Mouse (Mus musculus): ENCODE measurements around the gene Tmcc2. TPM values are rescaled to one million over a fixed set of nuclear protein-coding genes. Genes with fewer than 3 reads are reported as not detected.

Tmcc2 gene
- polyA plus RNA-seq (2012; rRNA removed) (327 and 335 TPM in 2 replicates), polyA plus RNA-seq (2014; fragmentation: Nextera tagmentation; extraction: Ambion mirVana) (285 and 306 TPM in 2 replicates)

GRCm38 (mm10) chr1:132390691-132391579, at the start of gene Tmcc2:
Tmcc2 (minus strand) TSS chr1:132391281.
- H3K9ac ChIP-seq (replicated peaks) = peak within 1 kb of the TSS; percentile 98
- no peak for TF ChIP-seq CTCF (IDR thresholded peaks at IDR 0.05; ENCODE audit: low read depth)
- TF ChIP-seq EP300 (IDR thresholded peaks at IDR 0.05; ENCODE audit: low read depth) = no peak
- DNase-seq (ENCODE audit: low read depth in 3 of 3, low spot score in 3 of 3) (no peak), ATAC-seq (ENCODE audit: insufficient read depth) (peak; percentile 1; the same call in 1 of the 2 replicates)
- peaks cover 3% of the 10 kb centered on the region; the same call in 1 of the 2 replicates for H3K27me3 ChIP-seq (ENCODE audit: control insufficient read depth, insufficient read depth, low read length)
- H3K9me3 ChIP-seq (ENCODE audit: control insufficient read depth, low read length) = no peaks in the 10 kb centered on the region
- peaks cover 15 to 30% of the 10 kb centered on the region in 2 experiments for H3K4me1 ChIP-seq (replicated peaks; ENCODE audit: control insufficient read depth in 2 of 2, insufficient read depth in 2 of 2, low read length in 1 of 2)
- H3K4me2 ChIP-seq (ENCODE audit: low read depth) = peak within 1 kb of the TSS; percentile 93
- peaks cover 7% of the 10 kb centered on the region for H3K36me3 ChIP-seq (replicated peaks; ENCODE audit: control insufficient read depth, insufficient read depth, low read depth)
- WGBS (ENCODE audit: insufficient replicate concordance) = 1% methylated on average over 50 of the region's 50 CpGs
- peak within 1 kb of the TSS; percentile 90 to 95 for H3K4me3 ChIP-seq (ENCODE audit: insufficient read depth in 1 of 2, low read depth in 2 of 2, low read length in 2 of 2)
- H3K27ac ChIP-seq = peak within 1 kb of the TSS; percentile 97

- peaks cover 7% of the 10 kb centered on the region for H3K36me3 ChIP-seq (replicated peaks; ENCODE audit: control insufficient read depth, insufficient read depth, low read depth)
- no peak for ATAC-seq (ENCODE audit: insufficient read depth)
- no peaks in the 10 kb centered on the region for H3K27me3 ChIP-seq (ENCODE audit: control insufficient read depth, insufficient read depth, low read length)
Measured at GRCm38 (mm10) chr1:132437389-132437788, 46.3 kb upstream of the Tmcc2 start.

GRCm38 (mm10) chr1:132436960-132437359, 45.9 kb upstream of the Tmcc2 start:
- no peak overlapping the region for H3K9ac ChIP-seq (replicated peaks)
- peaks cover 7% of the 10 kb centered on the region for H3K36me3 ChIP-seq (replicated peaks; ENCODE audit: control insufficient read depth, insufficient read depth, low read depth)
- no peak overlapping the region for H3K4me2 ChIP-seq (ENCODE audit: low read depth)
- no peak for DNase-seq (ENCODE audit: low read depth in 3 of 3, low spot score in 3 of 3)
- no peak for ATAC-seq (ENCODE audit: insufficient read depth)
- no peaks in the 10 kb centered on the region; the same call in 1 of the 2 replicates for H3K9me3 ChIP-seq (ENCODE audit: control insufficient read depth, low read length)
- H3K4me1 ChIP-seq (replicated peaks; ENCODE audit: control insufficient read depth in 2 of 2, insufficient read depth in 2 of 2, low read length in 1 of 2) = no peaks in the 10 kb centered on the region
- H3K4me3 ChIP-seq (ENCODE audit: insufficient read depth in 1 of 2, low read depth in 2 of 2, low read length in 2 of 2) = no peak overlapping the region
- no peak overlapping the region for H3K27ac ChIP-seq
- 53% methylated on average over 1 of the region's 1 CpGs for WGBS (ENCODE audit: insufficient replicate concordance)
- H3K27me3 ChIP-seq (ENCODE audit: control insufficient read depth, insufficient read depth, low read length) = no peaks in the 10 kb centered on the region
- no peak for TF ChIP-seq EP300 (IDR thresholded peaks at IDR 0.05; ENCODE audit: low read depth)
- no peak for TF ChIP-seq CTCF (IDR thresholded peaks at IDR 0.05; ENCODE audit: low read depth)

More at GRCm38 (mm10) chr1:132437389-132437788, 46.3 kb upstream of the Tmcc2 start:
- no peaks in the 10 kb centered on the region; the same call in 1 of the 2 replicates for H3K9me3 ChIP-seq (ENCODE audit: control insufficient read depth, low read length)
- WGBS (ENCODE audit: insufficient replicate concordance) = 51% methylated on average over 5 of the region's 5 CpGs
- H3K4me1 ChIP-seq (replicated peaks; ENCODE audit: control insufficient read depth in 2 of 2, insufficient read depth in 2 of 2, low read length in 1 of 2) = no peaks in the 10 kb centered on the region
- H3K4me3 ChIP-seq (ENCODE audit: insufficient read depth in 1 of 2, low read depth in 2 of 2, low read length in 2 of 2) = no peak overlapping the region
- no peak overlapping the region for H3K4me2 ChIP-seq (ENCODE audit: low read depth)
- no peak for TF ChIP-seq CTCF (IDR thresholded peaks at IDR 0.05; ENCODE audit: low read depth)
- TF ChIP-seq EP300 (IDR thresholded peaks at IDR 0.05; ENCODE audit: low read depth) = no peak
- DNase-seq (ENCODE audit: low read depth in 3 of 3, low spot score in 3 of 3) = no peak
- H3K27ac ChIP-seq = no peak overlapping the region
- H3K9ac ChIP-seq (replicated peaks) = no peak overlapping the region

- ATAC-seq (ENCODE audit: insufficient read depth) (no peak), DNase-seq (ENCODE audit: low read depth in 3 of 3, low spot score in 3 of 3) (no peak)
- Histone ChIP-seq H3K9ac (replicated peaks) (no peak overlapping the region), H3K36me3 (replicated peaks; ENCODE audit: control insufficient read depth, insufficient read depth, low read depth) (peaks cover 7% of the 10 kb centered on the region), H3K4me1 (replicated peaks; ENCODE audit: control insufficient read depth in 2 of 2, insufficient read depth in 2 of 2, low read length in 1 of 2) (no peaks in the 10 kb centered on the region), H3K9me3 (ENCODE audit: control insufficient read depth, low read length) (no peaks in the 10 kb centered on the region; the same call in 1 of the 2 replicates), H3K27ac (no peak overlapping the region), H3K27me3 (ENCODE audit: control insufficient read depth, insufficient read depth, low read length) (no peaks in the 10 kb centered on the region), H3K4me3 (ENCODE audit: insufficient read depth in 1 of 2, low read depth in 2 of 2, low read length in 2 of 2) (no peak overlapping the region), H3K4me2 (ENCODE audit: low read depth) (no peak overlapping the region)
- WGBS (ENCODE audit: insufficient replicate concordance) = 61% methylated on average over 4 of the region's 4 CpGs
- TF ChIP-seq EP300 (IDR thresholded peaks at IDR 0.05; ENCODE audit: low read depth) (no peak), CTCF (IDR thresholded peaks at IDR 0.05; ENCODE audit: low read depth) (no peak)
Measured at GRCm38 (mm10) chr1:132436320-132436958, 45.4 kb upstream of the Tmcc2 start.

- ATAC-seq (ENCODE audit: insufficient read depth) (no peak), DNase-seq (ENCODE audit: low read depth in 3 of 3, low spot score in 3 of 3) (no peak)
- Histone ChIP-seq H3K27me3 (ENCODE audit: control insufficient read depth, insufficient read depth, low read length) (no peaks in the 10 kb centered on the region), H3K4me2 (ENCODE audit: low read depth) (no peak overlapping the region), H3K4me3 (ENCODE audit: insufficient read depth in 1 of 2, low read depth in 2 of 2, low read length in 2 of 2) (no peak overlapping the region), H3K4me1 (replicated peaks; ENCODE audit: control insufficient read depth in 2 of 2, insufficient read depth in 2 of 2, low read length in 1 of 2) (no peaks in the 10 kb centered on the region), H3K9me3 (ENCODE audit: control insufficient read depth, low read length) (no peaks in the 10 kb centered on the region), H3K27ac (no peak overlapping the region), H3K9ac (replicated peaks) (no peak overlapping the region), H3K36me3 (replicated peaks; ENCODE audit: control insufficient read depth, insufficient read depth, low read depth) (peaks cover 4% of the 10 kb centered on the region; the same call in 1 of the 2 replicates)
- WGBS (ENCODE audit: insufficient replicate concordance) = 85% methylated on average over 12 of the region's 12 CpGs
- TF ChIP-seq CTCF (IDR thresholded peaks at IDR 0.05; ENCODE audit: low read depth) = no peak
- TF ChIP-seq EP300 (IDR thresholded peaks at IDR 0.05; ENCODE audit: low read depth) = no peak
Measured at GRCm38 (mm10) chr1:132434032-132434431, 43.0 kb upstream of the Tmcc2 start.
